Mouse (Mus musculus): ENCODE measurements at regions not wholly inside any gene's neighbourhood (a gene's known extent, or its start where the extent isn't known, plus 50 kb on each side); places are given as distances from the start of the nearest gene placed in this dataset.
A peak's percentile ranks its signal among the peaks of the same experiment; 100 is the strongest.

GRCm38 (mm10) chr4:153321085-153321484 lies 161.5 kb downstream of the Ajap1 start:
- Histone ChIP-seq H3K9me3 (0 out of 2 replicates have a peak, but pooled peaks cover 8% of the 10 kb centered on the region), H3K9ac (no peak overlapping the region), H3K27me3 (no peaks in the 10 kb centered on the region), H3K4me3 (no peak overlapping the region), H3K4me2 (no peak overlapping the region), H3K27ac (replicated peaks) (peak overlapping the region; percentile 46), H3K4me1 (replicated peaks) (peaks cover 17% of the 10 kb centered on the region; the same call in 1 of the 2 replicates), H3K36me3 (no peaks in the 10 kb centered on the region)
- 68% methylated on average over 10 of the region's 10 CpGs for WGBS
- no peak for ATAC-seq (ENCODE audit: low read depth)

DNA sequence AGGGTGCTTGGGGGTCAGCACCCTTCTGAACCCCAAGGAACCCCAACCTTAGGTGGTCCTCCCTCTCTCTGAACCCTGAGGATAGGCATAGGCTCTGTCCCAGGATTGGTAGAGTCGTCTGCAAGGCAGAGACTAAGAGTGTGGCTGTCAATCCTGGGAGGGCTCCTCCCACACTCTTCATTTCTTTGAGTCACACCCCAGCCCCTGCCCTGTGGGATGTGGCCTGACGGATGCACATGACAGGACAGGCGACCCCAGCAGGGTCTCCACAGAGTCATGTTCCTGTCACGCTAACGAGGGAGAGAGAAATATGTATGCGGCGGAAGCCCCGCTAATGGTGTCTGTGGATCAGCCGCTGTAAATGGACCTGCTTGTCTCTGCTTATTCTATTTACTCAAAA lies 162.0 kb downstream of the Ajap1 start:
- Histone ChIP-seq H3K4me2 (no peak overlapping the region), H3K27ac (replicated peaks) (0 out of 2 replicates have a peak overlapping the region, but pooled peaks have one; percentile 29), H3K27me3 (no peaks in the 10 kb centered on the region), H3K4me3 (no peak overlapping the region), H3K9me3 (0 out of 2 replicates have a peak, but pooled peaks cover 8% of the 10 kb centered on the region), H3K4me1 (replicated peaks) (peaks cover 15% of the 10 kb centered on the region; the same call in 1 of the 2 replicates), H3K36me3 (no peaks in the 10 kb centered on the region), H3K9ac (no peak overlapping the region)
- WGBS = 63% methylated on average over 9 of the region's 9 CpGs
- peak; percentile 50; the same call in 1 of the 2 replicates for ATAC-seq (ENCODE audit: low read depth)

DNA sequence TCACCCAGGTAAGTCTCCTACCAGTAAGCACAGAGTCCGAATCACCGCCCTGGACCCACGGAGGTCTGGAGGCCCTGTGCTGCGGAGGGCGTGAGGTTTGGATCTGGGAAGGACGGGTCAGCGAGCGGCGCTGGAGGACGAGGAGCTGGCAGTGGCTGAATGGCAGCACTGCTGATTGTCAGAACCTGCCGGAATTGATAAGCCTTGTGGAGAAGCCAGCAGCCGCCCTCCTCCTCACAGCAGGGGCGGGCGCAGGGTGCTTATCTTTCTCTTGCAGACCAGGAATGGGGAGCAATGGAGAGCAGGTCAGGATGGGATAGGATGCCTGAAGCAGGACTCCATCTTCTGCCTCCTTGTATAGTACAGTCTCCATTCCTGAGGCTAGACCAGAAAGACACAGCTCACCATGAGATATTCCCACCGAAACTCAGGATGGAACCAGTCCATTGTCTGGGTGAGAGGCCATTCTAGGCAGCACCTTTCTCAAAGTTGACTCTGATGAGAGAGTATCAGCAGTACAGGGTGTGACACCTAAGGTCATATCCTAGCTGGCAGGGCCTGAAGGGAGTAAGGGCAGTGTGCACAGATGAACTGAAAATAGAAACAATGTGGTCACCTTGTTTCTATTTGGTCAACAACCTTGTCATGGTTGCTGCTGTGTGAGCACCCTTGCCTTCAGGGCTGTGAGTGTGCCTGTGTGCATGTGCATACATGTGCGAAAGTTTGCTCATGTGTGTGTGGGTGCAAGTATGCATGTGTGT lies 165.5 kb downstream of the Ajap1 start:
- no peak overlapping the region for H3K9ac ChIP-seq
- no peak overlapping the region for H3K4me2 ChIP-seq
- 87% methylated on average over 16 of the region's 16 CpGs for WGBS
- H3K9me3 ChIP-seq = 0 out of 2 replicates have a peak, but pooled peaks cover 8% of the 10 kb centered on the region
- H3K27ac ChIP-seq (replicated peaks) = no peak overlapping the region
- peaks cover 8% of the 10 kb centered on the region; the same call in 1 of the 2 replicates for H3K4me1 ChIP-seq (replicated peaks)
- H3K4me3 ChIP-seq = no peak overlapping the region
- H3K36me3 ChIP-seq = no peaks in the 10 kb centered on the region
- ATAC-seq (ENCODE audit: low read depth) = no peak
- H3K27me3 ChIP-seq = no peaks in the 10 kb centered on the region

GRCm38 (mm10) chr4:153316519-153316918 lies 166.1 kb downstream of the Ajap1 start:
- 83% methylated on average over 4 of the region's 4 CpGs for WGBS

GRCm38 (mm10) chr4:153313961-153314360 lies 168.7 kb downstream of the Ajap1 start:
- H3K27ac ChIP-seq (replicated peaks) = no peak overlapping the region
- H3K4me1 ChIP-seq (replicated peaks) = no peaks in the 10 kb centered on the region
- 0 out of 2 replicates have a peak, but pooled peaks cover 3% of the 10 kb centered on the region for H3K9me3 ChIP-seq
- H3K36me3 ChIP-seq = no peaks in the 10 kb centered on the region
- H3K9ac ChIP-seq = no peak overlapping the region
- no peaks in the 10 kb centered on the region for H3K27me3 ChIP-seq
- ATAC-seq (ENCODE audit: low read depth) = no peak
- H3K4me3 ChIP-seq = no peak overlapping the region
- 89% methylated on average over 12 of the region's 12 CpGs for WGBS
- H3K4me2 ChIP-seq = no peak overlapping the region

More at GRCm38 (mm10) chr4:153316519-153316918, 166.1 kb downstream of the Ajap1 start:
- 0 out of 2 replicates have a peak, but pooled peaks cover 8% of the 10 kb centered on the region for H3K9me3 ChIP-seq
- no peak overlapping the region for H3K27ac ChIP-seq (replicated peaks)
- no peaks in the 10 kb centered on the region for H3K36me3 ChIP-seq
- H3K4me2 ChIP-seq = no peak overlapping the region
- no peak overlapping the region for H3K4me3 ChIP-seq
- H3K9ac ChIP-seq = no peak overlapping the region
- ATAC-seq (ENCODE audit: low read depth) = no peak
- no peaks in the 10 kb centered on the region for H3K27me3 ChIP-seq
- H3K4me1 ChIP-seq (replicated peaks) = peaks cover 7% of the 10 kb centered on the region; the same call in 1 of the 2 replicates

DNA sequence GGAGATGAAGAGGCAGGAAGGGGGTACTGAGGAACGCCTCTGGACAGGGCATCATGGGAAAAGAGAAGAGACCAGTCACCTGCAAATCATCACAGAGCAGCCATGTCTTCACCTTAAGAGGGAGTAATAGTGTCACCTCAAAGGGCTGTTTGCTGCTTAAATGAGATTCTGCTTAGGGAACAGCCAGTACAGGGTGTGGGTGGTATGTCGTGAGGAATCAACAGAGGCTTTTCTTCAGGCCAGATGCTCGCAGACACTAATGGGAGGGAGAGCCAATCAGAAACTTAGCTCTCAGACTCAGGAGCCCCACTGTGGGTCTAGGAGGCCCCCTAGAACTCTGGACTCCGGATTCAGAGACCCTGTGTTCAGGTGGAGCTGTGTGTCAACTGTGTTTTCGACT lies 171.0 kb downstream of the Ajap1 start:
- no peaks in the 10 kb centered on the region for H3K27me3 ChIP-seq
- H3K4me1 ChIP-seq (replicated peaks) = no peaks in the 10 kb centered on the region
- no peaks in the 10 kb centered on the region for H3K9me3 ChIP-seq
- no peak overlapping the region for H3K27ac ChIP-seq (replicated peaks)
- 66% methylated on average over 5 of the region's 5 CpGs for WGBS
- no peak for ATAC-seq (ENCODE audit: low read depth)
- no peak overlapping the region for H3K4me2 ChIP-seq
- H3K36me3 ChIP-seq = no peaks in the 10 kb centered on the region
- H3K9ac ChIP-seq = no peak overlapping the region
- no peak overlapping the region for H3K4me3 ChIP-seq

- WGBS = 77% methylated on average over 2 of the region's 2 CpGs
- Histone ChIP-seq H3K4me2 (no peak overlapping the region), H3K27me3 (no peaks in the 10 kb centered on the region), H3K9ac (no peak overlapping the region), H3K9me3 (no peaks in the 10 kb centered on the region), H3K27ac (replicated peaks) (no peak overlapping the region), H3K4me3 (no peak overlapping the region), H3K4me1 (replicated peaks) (no peaks in the 10 kb centered on the region), H3K36me3 (no peaks in the 10 kb centered on the region)
- ATAC-seq (ENCODE audit: low read depth) = no peak
Measured at GRCm38 (mm10) chr4:153310641-153311040, 172.0 kb downstream of the Ajap1 start.

GRCm38 (mm10) chr4:153303521-153303920 lies 179.1 kb downstream of the Ajap1 start:
- Histone ChIP-seq H3K4me1 (replicated peaks) (peaks cover 28% of the 10 kb centered on the region), H3K4me2 (no peak overlapping the region), H3K27me3 (no peaks in the 10 kb centered on the region), H3K4me3 (no peak overlapping the region), H3K36me3 (no peaks in the 10 kb centered on the region), H3K9me3 (no peaks in the 10 kb centered on the region), H3K9ac (no peak overlapping the region), H3K27ac (replicated peaks) (no peak overlapping the region)
- 43% methylated on average over 5 of the region's 5 CpGs for WGBS
- no peak; the same call in 1 of the 2 replicates for ATAC-seq (ENCODE audit: low read depth)

GRCm38 (mm10) chr4:153302855-153303254 lies 179.8 kb downstream of the Ajap1 start:
- no peak for ATAC-seq (ENCODE audit: low read depth)
- no peak overlapping the region for H3K4me3 ChIP-seq
- H3K9ac ChIP-seq = no peak overlapping the region
- no peak overlapping the region for H3K27ac ChIP-seq (replicated peaks)
- WGBS = 76% methylated on average over 4 of the region's 4 CpGs
- H3K27me3 ChIP-seq = no peaks in the 10 kb centered on the region
- H3K4me1 ChIP-seq (replicated peaks) = peaks cover 32% of the 10 kb centered on the region
- no peaks in the 10 kb centered on the region for H3K9me3 ChIP-seq
- no peaks in the 10 kb centered on the region for H3K36me3 ChIP-seq
- no peak overlapping the region for H3K4me2 ChIP-seq

GRCm38 (mm10) chr4:153298277-153298676 lies 184.3 kb downstream of the Ajap1 start:
- Histone ChIP-seq H3K4me3 (no peak overlapping the region), H3K9ac (no peak overlapping the region), H3K4me1 (replicated peaks) (peaks cover 30% of the 10 kb centered on the region), H3K27me3 (no peaks in the 10 kb centered on the region), H3K27ac (replicated peaks) (no peak overlapping the region), H3K9me3 (no peaks in the 10 kb centered on the region), H3K36me3 (no peaks in the 10 kb centered on the region), H3K4me2 (no peak overlapping the region)
- ATAC-seq (ENCODE audit: low read depth) = no peak
- WGBS = 47% methylated on average over 5 of the region's 5 CpGs

GRCm38 (mm10) chr4:153294828-153295227 lies 187.8 kb downstream of the Ajap1 start:
- no peak overlapping the region for H3K4me2 ChIP-seq
- no peak for ATAC-seq (ENCODE audit: low read depth)
- H3K4me3 ChIP-seq = no peak overlapping the region
- H3K9ac ChIP-seq = no peak overlapping the region
- no peaks in the 10 kb centered on the region for H3K9me3 ChIP-seq
- no peaks in the 10 kb centered on the region for H3K36me3 ChIP-seq
- H3K27me3 ChIP-seq = no peaks in the 10 kb centered on the region
- peaks cover 40% of the 10 kb centered on the region for H3K4me1 ChIP-seq (replicated peaks)
- 42% methylated on average over 6 of the region's 6 CpGs for WGBS
- no peak overlapping the region for H3K27ac ChIP-seq (replicated peaks)

GRCm38 (mm10) chr4:153293137-153293536 lies 189.5 kb downstream of the Ajap1 start:
- no peaks in the 10 kb centered on the region for H3K36me3 ChIP-seq
- 43% methylated on average over 3 of the region's 3 CpGs for WGBS
- H3K4me1 ChIP-seq (replicated peaks) = peaks cover 32% of the 10 kb centered on the region
- H3K4me2 ChIP-seq = no peak overlapping the region
- H3K9me3 ChIP-seq = no peaks in the 10 kb centered on the region
- no peak overlapping the region for H3K9ac ChIP-seq
- H3K27ac ChIP-seq (replicated peaks) = 0 out of 2 replicates have a peak overlapping the region, but pooled peaks have one; percentile 9
- no peaks in the 10 kb centered on the region for H3K27me3 ChIP-seq
- no peak overlapping the region for H3K4me3 ChIP-seq
- ATAC-seq (ENCODE audit: low read depth) = no peak

All from neural tube, embryonic 13.5 days (tissue).